Mouse (Mus musculus) G1E (cell line): ENCODE data around the gene Rpl9-ps1.

Experiments used
- CTCF ChIP-seq: IDR thresholded peaks from 2 replicates; pipeline ENCODE4 v1.5.1; 2012; ENCODE audit warnings: low read depth, low read length, inconsistent platforms, mixed read lengths
- GATA1 ChIP-seq: IDR thresholded peaks from 2 replicates; pipeline ENCODE4 v1.6.1; 2012; ENCODE audit warnings: borderline replicate concordance, low read length, inconsistent platforms, mixed read lengths
- POLR2AphosphoS5 ChIP-seq: IDR thresholded peaks from 2 replicates; pipeline ENCODE4 v1.6.1; 2012; ENCODE audit warnings: low read depth, low read length, inconsistent platforms; ENCODE audit not compliant: insufficient replicate concordance

DNA sequence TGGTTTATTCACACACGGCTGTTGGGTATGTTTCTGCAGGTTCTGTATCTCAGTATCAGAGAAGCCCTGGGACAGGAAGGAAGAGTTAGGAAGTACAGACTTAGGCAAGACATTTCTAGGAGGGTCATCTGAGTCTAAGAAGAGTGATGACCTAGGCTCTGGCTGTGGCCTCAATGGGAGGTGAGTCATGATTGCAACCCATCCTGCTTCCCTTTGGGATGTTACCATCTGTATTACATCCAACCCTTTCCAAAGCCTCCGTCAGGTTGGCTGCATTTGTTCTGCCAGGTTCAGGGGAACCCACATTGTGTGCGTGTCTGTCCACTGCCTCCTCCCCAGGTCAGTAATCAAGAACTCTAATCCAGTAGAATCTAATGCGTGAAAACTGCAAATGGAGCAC is 40.7 kb downstream of the Rpl9-ps1 start:
- TF ChIP-seq CTCF: no peak
- no peak for TF ChIP-seq POLR2AphosphoS5
- no peak for TF ChIP-seq GATA1
